Mouse (Mus musculus): ENCODE measurements around the gene Thbs3.

- no peak for TF ChIP-seq CTCF (IDR thresholded peaks at IDR 0.05; ENCODE audit: low read depth)
- no peak for TF ChIP-seq EP300 (IDR thresholded peaks at IDR 0.05; ENCODE audit: low read depth)
Observed at GRCm38 (mm10) chr3:89208075-89208657, 6.8 kb upstream of the Thbs3 start.

All from liver, embryonic 14.5 days (tissue).